Mouse (Mus musculus) erythroblast, embryonic 14.5 days (primary cell): ENCODE results near the gene Dapk3.

ENCODE experiments used
- GATA1 ChIP-seq: IDR thresholded peaks from 2 replicates; pipeline ENCODE4 v1.6.1; 2012; ENCODE audit warnings: low read length, inconsistent platforms, mixed read lengths
- TAL1 ChIP-seq: IDR thresholded peaks from 3 replicates; pipeline ENCODE4 v1.6.1; 2012; ENCODE audit warnings: low read length, inconsistent platforms, mixed read lengths

DNA sequence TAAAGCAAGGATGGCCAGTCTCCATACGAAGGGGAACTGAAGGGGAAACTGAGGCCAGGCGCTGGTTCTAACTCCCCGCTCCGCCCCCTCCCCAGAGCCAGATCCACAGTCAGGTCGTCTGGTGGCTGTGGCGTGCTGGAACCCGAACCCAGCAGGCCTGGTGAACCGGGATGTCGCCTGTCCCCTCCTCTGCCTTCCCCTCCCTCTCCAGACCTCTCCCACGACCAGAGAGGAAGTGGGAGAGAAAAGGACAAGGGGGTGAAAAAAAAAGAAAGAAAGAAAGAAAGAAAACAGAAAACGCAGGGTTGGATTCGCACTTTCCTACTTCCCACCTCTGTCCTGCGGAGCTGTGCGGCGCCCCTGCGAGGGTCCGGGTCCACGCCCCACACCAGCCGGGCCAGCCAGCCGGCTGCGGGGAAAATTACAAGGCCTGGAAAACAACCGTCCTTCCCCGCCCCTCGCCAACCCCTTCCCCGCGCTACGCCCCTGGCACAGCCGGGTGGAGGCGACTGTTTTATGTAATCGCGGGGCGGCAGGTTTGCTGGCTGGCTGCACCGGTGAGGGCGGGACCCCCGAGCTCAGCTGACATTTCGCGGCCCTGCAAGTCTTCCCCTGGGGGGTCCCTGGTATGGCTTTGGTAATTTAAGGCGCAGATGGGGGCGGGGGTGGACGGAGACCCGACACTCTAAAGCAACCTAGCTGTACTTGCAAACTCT lies 47.7 kb upstream of the Dapk3 start, which contains the start of gene Zbtb7a:
- TF ChIP-seq GATA1 (no peak), TAL1 (no peak)
